Mouse (Mus musculus): ENCODE data around the gene Phactr3. TPM values are rescaled to one million over a fixed set of nuclear protein-coding genes. Genes with fewer than 3 reads are reported as not detected.

Phactr3 gene
- polyA plus RNA-seq, 1 experiment from 2014 or later = 5.6 TPM

- no peak overlapping the region for H3K27ac ChIP-seq (replicated peaks; ENCODE audit: low read depth, low read length)
- no peak overlapping the region for H3K9ac ChIP-seq (replicated peaks; ENCODE audit: low read length)
- H3K4me1 ChIP-seq (ENCODE audit: control insufficient read depth, insufficient read depth, low read length) = no peaks in the 10 kb centered on the region
- no peak overlapping the region for H3K4me2 ChIP-seq (ENCODE audit: low read depth, low read length)
- no peaks in the 10 kb centered on the region for H3K27me3 ChIP-seq (ENCODE audit: control insufficient read depth, insufficient read depth, low read length)
- no peak for DNase-seq (ENCODE audit: low spot score)
- H3K9me3 ChIP-seq (replicated peaks; ENCODE audit: control insufficient read depth, low read length) = no peaks in the 10 kb centered on the region
- no peaks in the 10 kb centered on the region for H3K36me3 ChIP-seq (replicated peaks; ENCODE audit: control insufficient read depth, insufficient read depth, low read depth, low read length)
- H3K4me3 ChIP-seq (ENCODE audit: low read depth, low read length) = no peak overlapping the region
- 35% methylated on average over 4 of the region's 4 CpGs for WGBS
- ATAC-seq (replicated peaks; ENCODE audit: insufficient number of reproducible peaks, low FRiP score, low TSS enrichment, low read depth) = no peak; the same call in 1 of the 2 replicates
These were observed 35.8 kb downstream of the Phactr3 start for GRCm38 (mm10) chr2:178154576-178154975.

- H3K27ac ChIP-seq (replicated peaks; ENCODE audit: low read depth, low read length) = no peak overlapping the region
- WGBS = 82% methylated on average over 8 of the region's 8 CpGs
- H3K9me3 ChIP-seq (replicated peaks; ENCODE audit: control insufficient read depth, low read length) = no peaks in the 10 kb centered on the region
- no peaks in the 10 kb centered on the region for H3K36me3 ChIP-seq (replicated peaks; ENCODE audit: control insufficient read depth, insufficient read depth, low read depth, low read length)
- no peak for ATAC-seq (replicated peaks; ENCODE audit: insufficient number of reproducible peaks, low FRiP score, low TSS enrichment, low read depth)
- DNase-seq (ENCODE audit: low spot score) = no peak
- H3K9ac ChIP-seq (replicated peaks; ENCODE audit: low read length) = no peak overlapping the region
- no peaks in the 10 kb centered on the region for H3K27me3 ChIP-seq (ENCODE audit: control insufficient read depth, insufficient read depth, low read length)
- no peak overlapping the region for H3K4me3 ChIP-seq (ENCODE audit: low read depth, low read length)
- no peaks in the 10 kb centered on the region for H3K4me1 ChIP-seq (ENCODE audit: control insufficient read depth, insufficient read depth, low read length)
- H3K4me2 ChIP-seq (ENCODE audit: low read depth, low read length) = no peak overlapping the region
These were observed 36.6 kb downstream of the Phactr3 start for GRCm38 (mm10) chr2:178155176-178155916.

GRCm38 (mm10) chr2:178155917-178156282 is 37.1 kb downstream of the Phactr3 start:
- H3K36me3 ChIP-seq (replicated peaks; ENCODE audit: control insufficient read depth, insufficient read depth, low read depth, low read length) = no peaks in the 10 kb centered on the region
- DNase-seq (ENCODE audit: low spot score) = no peak

GRCm38 (mm10) chr2:178158936-178159335 is 40.2 kb downstream of the Phactr3 start:
- no peak for DNase-seq (ENCODE audit: low spot score)
- no peaks in the 10 kb centered on the region for H3K36me3 ChIP-seq (replicated peaks; ENCODE audit: control insufficient read depth, insufficient read depth, low read depth, low read length)
- WGBS = 74% methylated on average over 12 of the region's 12 CpGs
- no peak overlapping the region for H3K4me2 ChIP-seq (ENCODE audit: low read depth, low read length)
- no peak overlapping the region for H3K27ac ChIP-seq (replicated peaks; ENCODE audit: low read depth, low read length)
- no peak for ATAC-seq (replicated peaks; ENCODE audit: insufficient number of reproducible peaks, low FRiP score, low TSS enrichment, low read depth)
- H3K27me3 ChIP-seq (ENCODE audit: control insufficient read depth, insufficient read depth, low read length) = no peaks in the 10 kb centered on the region
- H3K9ac ChIP-seq (replicated peaks; ENCODE audit: low read length) = no peak overlapping the region
- H3K4me1 ChIP-seq (ENCODE audit: control insufficient read depth, insufficient read depth, low read length) = no peaks in the 10 kb centered on the region
- H3K4me3 ChIP-seq (ENCODE audit: low read depth, low read length) = no peak overlapping the region
- no peaks in the 10 kb centered on the region for H3K9me3 ChIP-seq (replicated peaks; ENCODE audit: control insufficient read depth, low read length)

More at GRCm38 (mm10) chr2:178155917-178156282, 37.1 kb downstream of the Phactr3 start:
- Histone ChIP-seq H3K9me3 (replicated peaks; ENCODE audit: control insufficient read depth, low read length) (no peaks in the 10 kb centered on the region), H3K9ac (replicated peaks; ENCODE audit: low read length) (no peak overlapping the region), H3K4me1 (ENCODE audit: control insufficient read depth, insufficient read depth, low read length) (no peaks in the 10 kb centered on the region), H3K4me3 (ENCODE audit: low read depth, low read length) (no peak overlapping the region), H3K27ac (replicated peaks; ENCODE audit: low read depth, low read length) (no peak overlapping the region), H3K4me2 (ENCODE audit: low read depth, low read length) (no peak overlapping the region), H3K27me3 (ENCODE audit: control insufficient read depth, insufficient read depth, low read length) (no peaks in the 10 kb centered on the region)
- WGBS = 71% methylated on average over 1 of the region's 1 CpGs
- no peak for ATAC-seq (replicated peaks; ENCODE audit: insufficient number of reproducible peaks, low FRiP score, low TSS enrichment, low read depth)

- H3K9me3 ChIP-seq (replicated peaks; ENCODE audit: control insufficient read depth, low read length) = no peaks in the 10 kb centered on the region
- WGBS = 94% methylated on average over 1 of the region's 1 CpGs
- no peak overlapping the region for H3K4me3 ChIP-seq (ENCODE audit: low read depth, low read length)
- H3K9ac ChIP-seq (replicated peaks; ENCODE audit: low read length) = no peak overlapping the region
- H3K27me3 ChIP-seq (ENCODE audit: control insufficient read depth, insufficient read depth, low read length) = no peaks in the 10 kb centered on the region
- H3K4me1 ChIP-seq (ENCODE audit: control insufficient read depth, insufficient read depth, low read length) = no peaks in the 10 kb centered on the region
- ATAC-seq (replicated peaks; ENCODE audit: insufficient number of reproducible peaks, low FRiP score, low TSS enrichment, low read depth) = no peak
- no peak for DNase-seq (ENCODE audit: low spot score)
- no peak overlapping the region for H3K4me2 ChIP-seq (ENCODE audit: low read depth, low read length)
- no peaks in the 10 kb centered on the region for H3K36me3 ChIP-seq (replicated peaks; ENCODE audit: control insufficient read depth, insufficient read depth, low read depth, low read length)
- no peak overlapping the region for H3K27ac ChIP-seq (replicated peaks; ENCODE audit: low read depth, low read length)
These were observed 45.2 kb downstream of the Phactr3 start for GRCm38 (mm10) chr2:178163981-178164380.

- no peak for DNase-seq (ENCODE audit: low spot score)
- Histone ChIP-seq H3K4me1 (ENCODE audit: control insufficient read depth, insufficient read depth, low read length) (no peaks in the 10 kb centered on the region), H3K9ac (replicated peaks; ENCODE audit: low read length) (no peak overlapping the region), H3K36me3 (replicated peaks; ENCODE audit: control insufficient read depth, insufficient read depth, low read depth, low read length) (no peaks in the 10 kb centered on the region), H3K4me2 (ENCODE audit: low read depth, low read length) (no peak overlapping the region), H3K27me3 (ENCODE audit: control insufficient read depth, insufficient read depth, low read length) (no peaks in the 10 kb centered on the region), H3K9me3 (replicated peaks; ENCODE audit: control insufficient read depth, low read length) (no peaks in the 10 kb centered on the region), H3K27ac (replicated peaks; ENCODE audit: low read depth, low read length) (no peak overlapping the region), H3K4me3 (ENCODE audit: low read depth, low read length) (no peak overlapping the region)
- no peak for ATAC-seq (replicated peaks; ENCODE audit: insufficient number of reproducible peaks, low FRiP score, low TSS enrichment, low read depth)
- WGBS = 79% methylated on average over 10 of the region's 10 CpGs
These were observed 47.2 kb downstream of the Phactr3 start for GRCm38 (mm10) chr2:178165943-178166342.

GRCm38 (mm10) chr2:178169983-178170382 is 51.2 kb downstream of the Phactr3 start:
- WGBS = 77% methylated on average over 8 of the region's 8 CpGs
- no peak overlapping the region for H3K9ac ChIP-seq (replicated peaks; ENCODE audit: low read length)
- H3K27ac ChIP-seq (replicated peaks; ENCODE audit: low read depth, low read length) = no peak overlapping the region
- no peaks in the 10 kb centered on the region for H3K27me3 ChIP-seq (ENCODE audit: control insufficient read depth, insufficient read depth, low read length)
- H3K36me3 ChIP-seq (replicated peaks; ENCODE audit: control insufficient read depth, insufficient read depth, low read depth, low read length) = no peaks in the 10 kb centered on the region
- no peaks in the 10 kb centered on the region for H3K4me1 ChIP-seq (ENCODE audit: control insufficient read depth, insufficient read depth, low read length)
- no peak overlapping the region for H3K4me2 ChIP-seq (ENCODE audit: low read depth, low read length)
- no peaks in the 10 kb centered on the region for H3K9me3 ChIP-seq (replicated peaks; ENCODE audit: control insufficient read depth, low read length)
- no peak overlapping the region for H3K4me3 ChIP-seq (ENCODE audit: low read depth, low read length)
- ATAC-seq (replicated peaks; ENCODE audit: insufficient number of reproducible peaks, low FRiP score, low TSS enrichment, low read depth) (no peak), DNase-seq (ENCODE audit: low spot score) (no peak)

GRCm38 (mm10) chr2:178173951-178174350 is 55.2 kb downstream of the Phactr3 start:
- no peak for ATAC-seq (replicated peaks; ENCODE audit: insufficient number of reproducible peaks, low FRiP score, low TSS enrichment, low read depth)
- H3K4me2 ChIP-seq (ENCODE audit: low read depth, low read length) = no peak overlapping the region

More at GRCm38 (mm10) chr2:178173951-178174350, 55.2 kb downstream of the Phactr3 start:
- no peak for DNase-seq (ENCODE audit: low spot score)
- Histone ChIP-seq H3K9ac (replicated peaks; ENCODE audit: low read length) (no peak overlapping the region), H3K4me1 (ENCODE audit: control insufficient read depth, insufficient read depth, low read length) (no peaks in the 10 kb centered on the region), H3K27me3 (ENCODE audit: control insufficient read depth, insufficient read depth, low read length) (no peaks in the 10 kb centered on the region), H3K4me3 (ENCODE audit: low read depth, low read length) (no peak overlapping the region), H3K36me3 (replicated peaks; ENCODE audit: control insufficient read depth, insufficient read depth, low read depth, low read length) (no peaks in the 10 kb centered on the region), H3K9me3 (replicated peaks; ENCODE audit: control insufficient read depth, low read length) (no peaks in the 10 kb centered on the region), H3K27ac (replicated peaks; ENCODE audit: low read depth, low read length) (no peak overlapping the region)
- 34% methylated on average over 2 of the region's 2 CpGs for WGBS
